Mouse (Mus musculus) forebrain, embryonic 14.5 days (tissue): Measurements from ENCODE around the gene Tmem178b. TPM values are rescaled to one million over a fixed set of nuclear protein-coding genes. Genes with fewer than 3 reads are reported as not detected.

Source experiments
- ATAC-seq: fragments of 200-750 bp; cut with Nextera tagmentation; 2 replicates; pipeline ENCODE4 v1.8.0; 2017; ENCODE audit warnings: mild to moderate bottlenecking, moderate library complexity
- DNase-seq: peaks from one replicate; pipeline ENCODE4 v3.0.0-alpha.2; 2015; ENCODE audit warnings: low spot score
- H3K27ac ChIP-seq: fragments of 300-500 bp; sonication (generic); 2 replicates; pipeline ENCODE4 v1.5.1; 2014; ENCODE audit warnings: low read depth, mild to moderate bottlenecking, control low read depth, low read length, moderate library complexity
- H3K27me3 ChIP-seq: fragments of 300-500 bp; sonication (generic); replicated peaks from 2 replicates; pipeline ENCODE4 v1.6.1; 2014; ENCODE audit warnings: low read length, control low read depth, mixed read lengths; ENCODE audit not compliant: control insufficient read depth, insufficient read depth
- H3K36me3 ChIP-seq: fragments of 300-500 bp; sonication (generic); 2 replicates; pipeline ENCODE4 v1.6.1; 2014; ENCODE audit warnings: low read length, control low read depth; ENCODE audit not compliant: control insufficient read depth, insufficient read depth
- H3K4me1 ChIP-seq: fragments of 300-500 bp; sonication (generic); 2 replicates; pipeline ENCODE4 v1.6.1; 2014; ENCODE audit warnings: antibody characterized with exemption, low read length, control low read depth; ENCODE audit not compliant: control insufficient read depth, insufficient read depth
- H3K4me2 ChIP-seq: fragments of 300-500 bp; sonication (generic); 2 replicates; pipeline ENCODE4 v1.6.1; 2014; ENCODE audit warnings: mild to moderate bottlenecking, control low read depth, low read length
- H3K4me3 ChIP-seq: fragments of 300-500 bp; sonication (generic); 2 replicates; pipeline ENCODE4 v1.5.1; 2014; ENCODE audit warnings: low read depth, low read length, control low read depth
- H3K9ac ChIP-seq: fragments of 300-500 bp; sonication (generic); 2 replicates; pipeline ENCODE4 v1.6.1; 2014; ENCODE audit warnings: mild to moderate bottlenecking, low read length, control low read depth, moderate library complexity
- H3K9me3 ChIP-seq: fragments of 300-500 bp; sonication (generic); replicated peaks from 2 replicates; pipeline ENCODE4 v1.6.1; 2016; ENCODE audit warnings: low read length, control low read depth, mixed read lengths; ENCODE audit not compliant: control insufficient read depth
- WGBS: fragments of 180-500 bp; shearing (Covaris S2); extraction: QIAGEN DNeasy Blood & Tissue Kit; methylation state at CpG from one replicate; pipeline ENCODE4 v1.1.7; 2014; 5-methylcytosine and 5-hydroxymethylcytosine counted together
- polyA plus RNA-seq: library from polyadenylated mRNA; unstranded; fragments of >200 nt; fragmentation: Nextera tagmentation; extraction: Ambion mirVana; gene quantifications from 2 replicates; pipeline ENCODE4 v1.2.1, GENCODE M21; 2014

The Tmem178b gene
- polyA plus RNA-seq, 1 experiment from 2014 or later = 18.5 TPM

- H3K36me3 ChIP-seq = no peaks in the 10 kb centered on the region
- H3K4me1 ChIP-seq = no peaks in the 10 kb centered on the region
- H3K4me2 ChIP-seq = no peak overlapping the region
- ATAC-seq (no peak), DNase-seq (no peak)
- H3K27ac ChIP-seq = no peak overlapping the region
- H3K9me3 ChIP-seq = no peaks in the 10 kb centered on the region
- H3K9ac ChIP-seq = no peak overlapping the region
- H3K27me3 ChIP-seq = no peaks in the 10 kb centered on the region
- WGBS = 74% methylated on average over 2 of the region's 2 CpGs
- no peak overlapping the region for H3K4me3 ChIP-seq
Observed at GRCm38 (mm10) chr6:40110729-40111128, 237.7 kb downstream of the Tmem178b start.

GRCm38 (mm10) chr6:40112488-40112887, 239.4 kb downstream of the Tmem178b start:
- DNase-seq (no peak), ATAC-seq (no peak)
- no peak overlapping the region for H3K9ac ChIP-seq
- H3K4me2 ChIP-seq = no peak overlapping the region
- 67% methylated on average over 10 of the region's 10 CpGs for WGBS
- no peak overlapping the region for H3K4me3 ChIP-seq
- H3K36me3 ChIP-seq = no peaks in the 10 kb centered on the region
- H3K27ac ChIP-seq = no peak overlapping the region
- H3K4me1 ChIP-seq = 0 out of 2 replicates have a peak, but pooled peaks cover 2% of the 10 kb centered on the region
- H3K9me3 ChIP-seq = no peaks in the 10 kb centered on the region
- H3K27me3 ChIP-seq = no peaks in the 10 kb centered on the region

GRCm38 (mm10) chr6:40116225-40116624, 243.2 kb downstream of the Tmem178b start:
- WGBS = 45% methylated on average over 3 of the region's 3 CpGs
- no peak for DNase-seq
- no peak for ATAC-seq
- H3K4me2 ChIP-seq = no peak overlapping the region
- H3K4me3 ChIP-seq = no peak overlapping the region
- no peak overlapping the region for H3K9ac ChIP-seq
- H3K36me3 ChIP-seq = no peaks in the 10 kb centered on the region
- H3K27me3 ChIP-seq = no peaks in the 10 kb centered on the region
- 0 out of 2 replicates have a peak, but pooled peaks cover 2% of the 10 kb centered on the region for H3K4me1 ChIP-seq
- no peak overlapping the region for H3K27ac ChIP-seq
- no peaks in the 10 kb centered on the region for H3K9me3 ChIP-seq

- 81% methylated on average over 2 of the region's 2 CpGs for WGBS
- Histone ChIP-seq H3K27me3 (no peaks in the 10 kb centered on the region), H3K4me2 (no peak overlapping the region), H3K9ac (no peak overlapping the region), H3K4me1 (peaks cover 12% of the 10 kb centered on the region; the same call in 1 of the 2 replicates), H3K36me3 (no peaks in the 10 kb centered on the region), H3K4me3 (no peak overlapping the region), H3K9me3 (no peaks in the 10 kb centered on the region), H3K27ac (no peak overlapping the region)
- DNase-seq = no peak
- ATAC-seq = no peak
Observed at GRCm38 (mm10) chr6:40120176-40120575, 247.1 kb downstream of the Tmem178b start.

- ATAC-seq (no peak; the same call in 1 of the 2 replicates), DNase-seq (peak; percentile 68)
- Histone ChIP-seq H3K36me3 (no peaks in the 10 kb centered on the region), H3K9ac (no peak overlapping the region), H3K4me1 (peaks cover 10% of the 10 kb centered on the region; the same call in 1 of the 2 replicates), H3K27ac (no peak overlapping the region), H3K4me2 (no peak overlapping the region), H3K27me3 (no peaks in the 10 kb centered on the region), H3K4me3 (no peak overlapping the region), H3K9me3 (no peaks in the 10 kb centered on the region)
- 43% methylated on average over 4 of the region's 4 CpGs for WGBS
Observed at GRCm38 (mm10) chr6:40121494-40121893, 248.4 kb downstream of the Tmem178b start.

GRCm38 (mm10) chr6:40123070-40123690, 250.1 kb downstream of the Tmem178b start:
- no peak overlapping the region for H3K9ac ChIP-seq
- H3K27me3 ChIP-seq = no peaks in the 10 kb centered on the region
- no peak overlapping the region for H3K4me3 ChIP-seq
- peaks cover 10% of the 10 kb centered on the region; the same call in 1 of the 2 replicates for H3K4me1 ChIP-seq
- WGBS = 58% methylated on average over 12 of the region's 12 CpGs
- no peak overlapping the region; the same call in 1 of the 2 replicates for H3K27ac ChIP-seq
- DNase-seq (no peak), ATAC-seq (peak; percentile 42; the same call in 1 of the 2 replicates)
- H3K9me3 ChIP-seq = no peaks in the 10 kb centered on the region
- H3K36me3 ChIP-seq = no peaks in the 10 kb centered on the region
- H3K4me2 ChIP-seq = no peak overlapping the region

GRCm38 (mm10) chr6:40123960-40124359, 250.9 kb downstream of the Tmem178b start:
- no peak for ATAC-seq
- no peak for DNase-seq
- no peaks in the 10 kb centered on the region for H3K9me3 ChIP-seq
- H3K4me1 ChIP-seq = peaks cover 10% of the 10 kb centered on the region; the same call in 1 of the 2 replicates
- H3K27ac ChIP-seq = no peak overlapping the region
- H3K9ac ChIP-seq = no peak overlapping the region
- H3K4me3 ChIP-seq = no peak overlapping the region
- no peaks in the 10 kb centered on the region for H3K36me3 ChIP-seq
- no peaks in the 10 kb centered on the region for H3K27me3 ChIP-seq
- H3K4me2 ChIP-seq = no peak overlapping the region

GRCm38 (mm10) chr6:40128716-40129115, 255.6 kb downstream of the Tmem178b start:
- DNase-seq (no peak), ATAC-seq (no peak)
- no peak overlapping the region for H3K27ac ChIP-seq
- H3K36me3 ChIP-seq = no peaks in the 10 kb centered on the region
- no peaks in the 10 kb centered on the region for H3K4me1 ChIP-seq
- no peak overlapping the region for H3K9ac ChIP-seq
- no peak overlapping the region for H3K4me2 ChIP-seq
- WGBS = 88% methylated on average over 6 of the region's 6 CpGs
- no peaks in the 10 kb centered on the region for H3K27me3 ChIP-seq
- no peak overlapping the region for H3K4me3 ChIP-seq
- H3K9me3 ChIP-seq = no peaks in the 10 kb centered on the region

- no peak overlapping the region for H3K4me3 ChIP-seq
- no peak for DNase-seq
- no peak overlapping the region for H3K9ac ChIP-seq
- WGBS = 97% methylated on average over 1 of the region's 1 CpGs
- H3K27me3 ChIP-seq = no peaks in the 10 kb centered on the region
- no peaks in the 10 kb centered on the region for H3K9me3 ChIP-seq
- no peak for ATAC-seq
- no peak overlapping the region for H3K27ac ChIP-seq
- H3K4me1 ChIP-seq = peaks cover 2% of the 10 kb centered on the region; the same call in 1 of the 2 replicates
- H3K36me3 ChIP-seq = no peaks in the 10 kb centered on the region
- H3K4me2 ChIP-seq = no peak overlapping the region
Observed at GRCm38 (mm10) chr6:40131936-40132335, 258.9 kb downstream of the Tmem178b start.
